21 mouse cellular contexts compared by ENCODE assay signal in the genomic region with DNA sequence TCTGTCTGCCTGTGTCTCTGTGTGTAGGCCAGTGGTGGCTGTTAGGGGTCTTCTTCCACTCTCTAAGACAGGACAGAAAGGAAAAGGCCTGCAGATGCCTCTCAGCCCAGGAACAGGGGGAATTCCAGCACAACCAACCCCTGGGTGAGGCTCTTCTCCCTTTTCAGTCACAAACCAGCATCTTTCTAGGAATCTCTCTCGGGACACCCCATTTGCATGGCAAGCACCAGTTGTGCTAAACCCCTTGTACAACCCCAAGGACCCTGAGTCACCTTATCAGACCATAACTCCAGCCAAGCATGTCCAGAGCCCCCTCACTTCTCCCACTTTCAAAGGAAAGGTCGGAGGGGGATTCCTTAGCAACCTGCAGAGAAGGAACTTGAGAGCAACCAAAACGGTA. TPM values are rescaled to one million over a fixed set of nuclear protein-coding genes. Genes with fewer than 3 reads are reported as not detected.
A peak's percentile ranks its signal among the peaks of the same experiment; 100 is the strongest.
DNase-seq lines count a peak whose midpoint lies in the region; ATAC-seq lines count a peak whose summit lies in the region.
"Had no signal": no experiment of that assay in that cellular context is flagged by ENCODE, and none has a peak within 500 bp of the region (broad histone marks: within the 10 kb centered on the region; RNA-seq: fewer than 3 reads in every experiment).

No protein-coding gene starts in this region.

- H3K27ac ChIP-seq in kidney, embryonic 15.5 days = no peak overlapping the region
- peak overlapping the region; percentile 85 for H3K27ac ChIP-seq in macrophage
- H3K27ac ChIP-seq: embryonic facial prominence, embryonic 10.5 days; embryonic facial prominence, embryonic 12.5 days; forebrain, embryonic 13.5 days; forebrain, embryonic 15.5 days had no signal

- 51% methylated on average over 3 of the region's 3 CpGs for WGBS in kidney, embryonic 15.5 days
- WGBS in macrophage (ENCODE audit: missing documents) = 86% methylated on average over 3 of the region's 3 CpGs

- no peaks in the 10 kb centered on the region for H3K79me2 ChIP-seq in macrophage (ENCODE audit: inconsistent target)

- no peak overlapping the region for H3K4me3 ChIP-seq in kidney, embryonic 15.5 days (replicated peaks)
- H3K4me3 ChIP-seq in macrophage (ENCODE audit: inconsistent target) = no peak overlapping the region
- H3K4me3 ChIP-seq: embryonic facial prominence, embryonic 10.5 days; embryonic facial prominence, embryonic 12.5 days; forebrain, embryonic 13.5 days; forebrain, embryonic 15.5 days had no signal

- no peak overlapping the region for H3K4me2 ChIP-seq in kidney, embryonic 15.5 days
- H3K4me2 ChIP-seq: embryonic facial prominence, embryonic 12.5 days; forebrain, embryonic 13.5 days; forebrain, embryonic 15.5 days had no signal

- H3K9me3 ChIP-seq in kidney, embryonic 15.5 days (replicated peaks) = no peaks in the 10 kb centered on the region
- H3K9me3 ChIP-seq: embryonic facial prominence, embryonic 10.5 days; embryonic facial prominence, embryonic 12.5 days; forebrain, embryonic 13.5 days; forebrain, embryonic 15.5 days; G1E had no signal

- no peaks in the 10 kb centered on the region for H3K27me3 ChIP-seq in kidney, embryonic 15.5 days
- H3K27me3 ChIP-seq: embryonic facial prominence, embryonic 12.5 days; forebrain, embryonic 13.5 days; forebrain, embryonic 15.5 days; Patski had no signal

- ATAC-seq in kidney, embryonic 15.5 days (replicated peaks; ENCODE audit: low FRiP score) = 0 out of 2 replicates have a peak, but pooled peaks have one; percentile 36
- ATAC-seq: activated CD4-positive, CD25-positive, alpha-beta regulatory T cell, adult 4 months; forebrain, embryonic 13.5 days; forebrain, embryonic 15.5 days; forebrain, postnatal 0 days; Patski had no signal

- no peak for DNase-seq in kidney, adult 9 months
- no peak for DNase-seq in heart, adult 9 months (ENCODE audit: low spot score in 2 of 2)
- no peak for DNase-seq in lung, postnatal 36 days
- DNase-seq: adrenal gland, adult 8-10 months; adrenal gland, postnatal 14 days; adrenal gland, postnatal 36 days; cerebellum, adult 11-12 months; cerebellum, adult 2 months; cerebellum, adult 9-10 months; cerebellum, postnatal 10 days; cerebellum, postnatal 25 days; forebrain, postnatal 0 days had no signal

- H3K9ac ChIP-seq in kidney, embryonic 15.5 days = no peak overlapping the region
- H3K9ac ChIP-seq: embryonic facial prominence, embryonic 12.5 days; forebrain, embryonic 13.5 days; forebrain, embryonic 15.5 days; forebrain, postnatal 0 days had no signal

- H3K4me1 ChIP-seq in kidney, embryonic 15.5 days = peaks cover 8% of the 10 kb centered on the region; the same call in 1 of the 2 replicates
- H3K4me1 ChIP-seq: embryonic facial prominence, embryonic 12.5 days; forebrain, embryonic 13.5 days; forebrain, embryonic 15.5 days had no signal

- no peaks in the 10 kb centered on the region for H3K36me3 ChIP-seq in kidney, embryonic 15.5 days
- no peaks in the 10 kb centered on the region for H3K36me3 ChIP-seq in macrophage (ENCODE audit: inconsistent target)
- H3K36me3 ChIP-seq: embryonic facial prominence, embryonic 10.5 days; embryonic facial prominence, embryonic 12.5 days; forebrain, embryonic 15.5 days; G1E had no signal

RNA-seq across cellular contexts. Expression of gene Rbpj, which starts 13.0 kb away (rescaled TPM):
- polyA plus RNA-seq in kidney, embryonic 15.5 days (2015; fragmentation: Nextera tagmentation; extraction: Ambion mirVana) = 33.1 and 36.7 TPM in 2 replicates
- total RNA-seq in macrophage (2018; cell fraction: chromatin; rRNA removed) = 100 to 1,000 TPM in 25 of 26 experiments, 10 to 100 TPM in 1; 85.3 to 805 (median 258) TPM
- total RNA-seq in macrophage (2018; cell fraction: cytosol; rRNA removed) = 100 to 1,000 TPM in 6 of 26 experiments, 10 to 100 TPM in 20; 45.2 to 178 (median 60.2) TPM
- 100 to 1,000 TPM; 101 to 429 (median 216) TPM for total RNA-seq in macrophage (2018; cell fraction: nucleus; rRNA removed)
- polyA plus RNA-seq in macrophage (2018) = 31.2 to 90.6 TPM (median 32.9 TPM) in 3 replicates
